Mouse (Mus musculus) midbrain, embryonic 11.5 days (tissue): ENCODE measurements around the gene Foxr1. TPM values are rescaled to one million over a fixed set of nuclear protein-coding genes. Genes with fewer than 3 reads are reported as not detected.

Experiments used
- ATAC-seq: fragments of 200-750 bp; cut with Nextera tagmentation; 2 replicates; pipeline ENCODE4 v1.8.0; 2017; ENCODE audit warnings: moderate TSS enrichment, moderate library complexity; ENCODE audit not compliant: low FRiP score
- DNase-seq: peaks from one replicate; pipeline ENCODE4 v3.0.0; 2015; ENCODE audit warnings: low spot score; ENCODE audit errors: missing footprints
- H3K27ac ChIP-seq: fragments of 300-500 bp; sonication (generic); 2 replicates; pipeline ENCODE4 v1.5.1; 2014; ENCODE audit warnings: low read depth, low read length
- H3K27me3 ChIP-seq: fragments of 300-500 bp; sonication (generic); 2 replicates; pipeline ENCODE4 v1.6.1; 2014; ENCODE audit warnings: mild to moderate bottlenecking, low read length, moderate library complexity, mixed read lengths; ENCODE audit not compliant: control insufficient read depth, insufficient read depth
- H3K36me3 ChIP-seq: fragments of 300-500 bp; sonication (generic); 2 replicates; pipeline ENCODE4 v1.6.1; 2014; ENCODE audit warnings: mild to moderate bottlenecking, low read length, moderate library complexity, mixed read lengths; ENCODE audit not compliant: control insufficient read depth, insufficient read depth
- H3K4me1 ChIP-seq: fragments of 300-500 bp; sonication (generic); 2 replicates; pipeline ENCODE4 v1.6.1; 2014; ENCODE audit warnings: low read length; ENCODE audit not compliant: control insufficient read depth, insufficient read depth
- H3K4me2 ChIP-seq: fragments of 300-500 bp; sonication (generic); 2 replicates; pipeline ENCODE4 v1.6.1; 2014; ENCODE audit warnings: mild to moderate bottlenecking, moderate library complexity
- H3K4me3 ChIP-seq: fragments of 300-500 bp; sonication (generic); 2 replicates; pipeline ENCODE4 v1.5.1; 2014; ENCODE audit warnings: low read depth, low read length
- H3K9ac ChIP-seq: fragments of 300-500 bp; sonication (generic); 2 replicates; pipeline ENCODE4 v1.6.1; 2014; ENCODE audit warnings: low read length
- H3K9me3 ChIP-seq: fragments of 300-500 bp; sonication (generic); 2 replicates; pipeline ENCODE4 v1.6.1; 2016; ENCODE audit warnings: low read length; ENCODE audit not compliant: control insufficient read depth
- WGBS: fragments of 180-500 bp; shearing (Covaris S2); extraction: QIAGEN DNeasy Blood & Tissue Kit; methylation state at CpG from one replicate; pipeline ENCODE4 v1.1.7; 2014; 5-methylcytosine and 5-hydroxymethylcytosine counted together
- polyA plus RNA-seq: library from polyadenylated mRNA; unstranded; fragments of >200 nt; fragmentation: Nextera tagmentation; extraction: Ambion mirVana; gene quantifications from 2 replicates; pipeline ENCODE4 v1.2.1, GENCODE M21; 2014

The Foxr1 gene
- polyA plus RNA-seq, 1 experiment from 2014 or later = not detected

- ATAC-seq (no peak), DNase-seq (no peak)
- Histone ChIP-seq H3K4me2 (no peak overlapping the region), H3K4me3 (no peak overlapping the region), H3K27me3 (no peaks in the 10 kb centered on the region), H3K9me3 (no peaks in the 10 kb centered on the region), H3K9ac (no peak overlapping the region), H3K4me1 (peaks cover 7% of the 10 kb centered on the region; the same call in 1 of the 2 replicates), H3K27ac (no peak overlapping the region), H3K36me3 (peaks cover 7% of the 10 kb centered on the region)
- 85% methylated on average over 13 of the region's 13 CpGs for WGBS
These were observed 41.7 kb downstream of the Foxr1 start for GRCm38 (mm10) chr9:44399114-44399794.

GRCm38 (mm10) chr9:44398551-44398950 lies 42.4 kb downstream of the Foxr1 start:
- Histone ChIP-seq H3K4me1 (peaks cover 7% of the 10 kb centered on the region; the same call in 1 of the 2 replicates), H3K27ac (no peak overlapping the region), H3K36me3 (peaks cover 7% of the 10 kb centered on the region), H3K9me3 (no peaks in the 10 kb centered on the region), H3K4me3 (no peak overlapping the region), H3K4me2 (no peak overlapping the region; the same call in 1 of the 2 replicates), H3K27me3 (no peaks in the 10 kb centered on the region), H3K9ac (no peak overlapping the region)
- 83% methylated on average over 9 of the region's 9 CpGs for WGBS
- ATAC-seq (no peak), DNase-seq (no peak)

GRCm38 (mm10) chr9:44398087-44398486 lies 42.8 kb downstream of the Foxr1 start:
- DNase-seq (no peak), ATAC-seq (no peak)
- H3K4me2 ChIP-seq = no peak overlapping the region; the same call in 1 of the 2 replicates
- H3K27me3 ChIP-seq = no peaks in the 10 kb centered on the region
- no peak overlapping the region for H3K4me3 ChIP-seq
- no peak overlapping the region; the same call in 1 of the 2 replicates for H3K9ac ChIP-seq
- H3K27ac ChIP-seq = no peak overlapping the region
- no peaks in the 10 kb centered on the region for H3K9me3 ChIP-seq
- WGBS = 16% methylated on average over 4 of the region's 4 CpGs
- peaks cover 7% of the 10 kb centered on the region for H3K36me3 ChIP-seq
- H3K4me1 ChIP-seq = peaks cover 7% of the 10 kb centered on the region; the same call in 1 of the 2 replicates

GRCm38 (mm10) chr9:44396684-44397411 lies 44.1 kb downstream of the Foxr1 start, which contains the start of gene Slc37a4:
Slc37a4 (plus strand) TSS chr9:44396852.
- Histone ChIP-seq H3K36me3 (peaks cover 3% of the 10 kb centered on the region), H3K9me3 (no peaks in the 10 kb centered on the region), H3K4me3 (peak within 1 kb of the TSS; percentile 76), H3K27ac (peak within 1 kb of the TSS; percentile 48; the same call in 1 of the 2 replicates), H3K9ac (peak within 1 kb of the TSS; percentile 81), H3K4me2 (peak within 1 kb of the TSS; percentile 98), H3K4me1 (peaks cover 7% of the 10 kb centered on the region; the same call in 1 of the 2 replicates), H3K27me3 (no peaks in the 10 kb centered on the region)
- DNase-seq (peak; percentile 95), ATAC-seq (peak; percentile 98)
- WGBS = under 1% methylated on average over 43 of the region's 43 CpGs

- Histone ChIP-seq H3K4me2 (no peak overlapping the region), H3K27me3 (no peaks in the 10 kb centered on the region), H3K4me1 (no peaks in the 10 kb centered on the region), H3K27ac (no peak overlapping the region), H3K4me3 (no peak overlapping the region), H3K9ac (no peak overlapping the region), H3K36me3 (peaks cover 22% of the 10 kb centered on the region), H3K9me3 (no peaks in the 10 kb centered on the region)
- 40% methylated on average over 4 of the region's 4 CpGs for WGBS
- DNase-seq = peak; percentile 93
- ATAC-seq = peak; percentile 55; the same call in 1 of the 2 replicates
These were observed 49.5 kb downstream of the Foxr1 start for GRCm38 (mm10) chr9:44391466-44391865.

- Histone ChIP-seq H3K4me3 (no peak overlapping the region), H3K27me3 (no peaks in the 10 kb centered on the region), H3K9me3 (no peaks in the 10 kb centered on the region), H3K27ac (no peak overlapping the region), H3K36me3 (peaks cover 29% of the 10 kb centered on the region), H3K9ac (no peak overlapping the region), H3K4me1 (no peaks in the 10 kb centered on the region), H3K4me2 (no peak overlapping the region)
- ATAC-seq = no peak
- DNase-seq = peak; percentile 89
- WGBS = 67% methylated on average over 8 of the region's 8 CpGs
These were observed 51.7 kb downstream of the Foxr1 start for GRCm38 (mm10) chr9:44389273-44389672.

GRCm38 (mm10) chr9:44387221-44387620 lies 53.7 kb downstream of the Foxr1 start:
- 85% methylated on average over 3 of the region's 3 CpGs for WGBS
- Histone ChIP-seq H3K27me3 (no peaks in the 10 kb centered on the region), H3K4me3 (no peak overlapping the region), H3K9me3 (no peaks in the 10 kb centered on the region), H3K4me2 (no peak overlapping the region), H3K36me3 (peaks cover 35% of the 10 kb centered on the region), H3K27ac (no peak overlapping the region), H3K4me1 (no peaks in the 10 kb centered on the region), H3K9ac (no peak overlapping the region)
- ATAC-seq (no peak), DNase-seq (no peak)

GRCm38 (mm10) chr9:44384596-44384995 lies 56.3 kb downstream of the Foxr1 start:
- Histone ChIP-seq H3K9ac (no peak overlapping the region), H3K4me3 (no peak overlapping the region), H3K4me1 (peaks cover 9% of the 10 kb centered on the region), H3K36me3 (peaks cover 39% of the 10 kb centered on the region), H3K9me3 (no peaks in the 10 kb centered on the region), H3K27ac (no peak overlapping the region), H3K4me2 (no peak overlapping the region), H3K27me3 (no peaks in the 10 kb centered on the region)
- WGBS = 93% methylated on average over 13 of the region's 13 CpGs
- no peak for ATAC-seq
- no peak for DNase-seq
